Mouse (Mus musculus): ENCODE measurements around the gene Ep400. TPM values are rescaled to one million over a fixed set of nuclear protein-coding genes. Genes with fewer than 3 reads are reported as not detected.

Gene Ep400
- polyA plus RNA-seq, 2 experiments = 38.2 to 62.2 TPM

GRCm38 (mm10) chr5:110807453-110807852, 36.9 kb upstream of the Ep400 start:
- Histone ChIP-seq H3K4me3 (replicated peaks; ENCODE audit: low read length) (peak overlapping the region; percentile 90), H3K27me3 (ENCODE audit: control insufficient read depth, insufficient read depth, low read length) (no peaks in the 10 kb centered on the region), H3K9me3 (ENCODE audit: control insufficient read depth, low read length) (no peaks in the 10 kb centered on the region), H3K36me3 (ENCODE audit: control insufficient read depth, insufficient read depth, low read length) (peaks cover 34% of the 10 kb centered on the region), H3K4me2 (replicated peaks; ENCODE audit: low read depth, low read length, severe bottlenecking) (peak overlapping the region; percentile 97), H3K9ac (ENCODE audit: low read depth, low read length, severe bottlenecking) (peak overlapping the region; percentile 94), H3K27ac (replicated peaks; ENCODE audit: low read depth, low read length) (no peak overlapping the region), H3K4me1 (ENCODE audit: control insufficient read depth, insufficient read depth, low read length) (peaks cover 25% of the 10 kb centered on the region)
- TF ChIP-seq POLR2A (IDR thresholded peaks at IDR 0.05; ENCODE audit: borderline replicate concordance, extremely low read depth, insufficient read depth, insufficient read length) = no peak
- DNase-seq (ENCODE audit: low spot score) (no peak), ATAC-seq (ENCODE audit: low FRiP score, low read depth) (no peak)
- 76% methylated on average over 4 of the region's 4 CpGs for WGBS

GRCm38 (mm10) chr5:110806676-110807075, 36.2 kb upstream of the Ep400 start:
- TF ChIP-seq POLR2A (IDR thresholded peaks at IDR 0.05; ENCODE audit: borderline replicate concordance, extremely low read depth, insufficient read depth, insufficient read length) = no peak
- no peak overlapping the region for H3K27ac ChIP-seq (replicated peaks; ENCODE audit: low read depth, low read length)
- no peaks in the 10 kb centered on the region for H3K9me3 ChIP-seq (ENCODE audit: control insufficient read depth, low read length)
- no peak for DNase-seq (ENCODE audit: low spot score)
- ATAC-seq (ENCODE audit: low FRiP score, low read depth) = no peak
- H3K4me1 ChIP-seq (ENCODE audit: control insufficient read depth, insufficient read depth, low read length) = peaks cover 25% of the 10 kb centered on the region
- no peak overlapping the region for H3K4me2 ChIP-seq (replicated peaks; ENCODE audit: low read depth, low read length, severe bottlenecking)
- no peak overlapping the region for H3K9ac ChIP-seq (ENCODE audit: low read depth, low read length, severe bottlenecking)
- peaks cover 34% of the 10 kb centered on the region for H3K36me3 ChIP-seq (ENCODE audit: control insufficient read depth, insufficient read depth, low read length)
- H3K27me3 ChIP-seq (ENCODE audit: control insufficient read depth, insufficient read depth, low read length) = no peaks in the 10 kb centered on the region
- WGBS = 83% methylated on average over 1 of the region's 1 CpGs
- no peak overlapping the region for H3K4me3 ChIP-seq (replicated peaks; ENCODE audit: low read length)

GRCm38 (mm10) chr5:110806154-110806553, 35.6 kb upstream of the Ep400 start:
- peak overlapping the region; percentile 12; the same call in 1 of the 2 replicates for H3K9ac ChIP-seq (ENCODE audit: low read depth, low read length, severe bottlenecking)
- no peak overlapping the region for H3K4me3 ChIP-seq (replicated peaks; ENCODE audit: low read length)
- peaks cover 39% of the 10 kb centered on the region for H3K36me3 ChIP-seq (ENCODE audit: control insufficient read depth, insufficient read depth, low read length)
- TF ChIP-seq POLR2A (IDR thresholded peaks at IDR 0.05; ENCODE audit: borderline replicate concordance, extremely low read depth, insufficient read depth, insufficient read length) = no peak
- no peak for ATAC-seq (ENCODE audit: low FRiP score, low read depth)
- H3K4me1 ChIP-seq (ENCODE audit: control insufficient read depth, insufficient read depth, low read length) = peaks cover 25% of the 10 kb centered on the region
- DNase-seq (ENCODE audit: low spot score) = no peak
- H3K27ac ChIP-seq (replicated peaks; ENCODE audit: low read depth, low read length) = no peak overlapping the region
- 79% methylated on average over 4 of the region's 4 CpGs for whole genome bisulfite sequencing
- no peak overlapping the region for H3K4me2 ChIP-seq (replicated peaks; ENCODE audit: low read depth, low read length, severe bottlenecking)
- H3K27me3 ChIP-seq (ENCODE audit: control insufficient read depth, insufficient read depth, low read length) = no peaks in the 10 kb centered on the region
- H3K9me3 ChIP-seq (ENCODE audit: control insufficient read depth, low read length) = no peaks in the 10 kb centered on the region

GRCm38 (mm10) chr5:110804012-110804743, 33.7 kb upstream of the Ep400 start:
- peaks cover 57% of the 10 kb centered on the region for H3K36me3 ChIP-seq (ENCODE audit: control insufficient read depth, insufficient read depth, low read length)
- 73% methylated on average over 7 of the region's 7 CpGs for WGBS
- ATAC-seq (ENCODE audit: low FRiP score, low read depth) = no peak

GRCm38 (mm10) chr5:110802809-110803208, 32.3 kb upstream of the Ep400 start:
- Histone ChIP-seq H3K27ac (replicated peaks; ENCODE audit: low read depth, low read length) (no peak overlapping the region), H3K9ac (ENCODE audit: low read depth, low read length, severe bottlenecking) (no peak overlapping the region), H3K4me3 (replicated peaks; ENCODE audit: low read length) (no peak overlapping the region), H3K9me3 (ENCODE audit: control insufficient read depth, low read length) (no peaks in the 10 kb centered on the region), H3K36me3 (ENCODE audit: control insufficient read depth, insufficient read depth, low read length) (peaks cover 70% of the 10 kb centered on the region), H3K4me2 (replicated peaks; ENCODE audit: low read depth, low read length, severe bottlenecking) (no peak overlapping the region), H3K4me1 (ENCODE audit: control insufficient read depth, insufficient read depth, low read length) (peaks cover 14% of the 10 kb centered on the region), H3K27me3 (ENCODE audit: control insufficient read depth, insufficient read depth, low read length) (no peaks in the 10 kb centered on the region)
- DNase-seq (ENCODE audit: low spot score) (no peak), ATAC-seq (ENCODE audit: low FRiP score, low read depth) (no peak)
- no peak for TF ChIP-seq POLR2A (IDR thresholded peaks at IDR 0.05; ENCODE audit: borderline replicate concordance, extremely low read depth, insufficient read depth, insufficient read length)

More at GRCm38 (mm10) chr5:110804012-110804743, 33.7 kb upstream of the Ep400 start:
- H3K4me2 ChIP-seq (replicated peaks; ENCODE audit: low read depth, low read length, severe bottlenecking) = no peak overlapping the region
- peaks cover 25% of the 10 kb centered on the region for H3K4me1 ChIP-seq (ENCODE audit: control insufficient read depth, insufficient read depth, low read length)
- H3K9ac ChIP-seq (ENCODE audit: low read depth, low read length, severe bottlenecking) = no peak overlapping the region
- H3K27me3 ChIP-seq (ENCODE audit: control insufficient read depth, insufficient read depth, low read length) = no peaks in the 10 kb centered on the region
- TF ChIP-seq POLR2A (IDR thresholded peaks at IDR 0.05; ENCODE audit: borderline replicate concordance, extremely low read depth, insufficient read depth, insufficient read length) = no peak
- no peaks in the 10 kb centered on the region for H3K9me3 ChIP-seq (ENCODE audit: control insufficient read depth, low read length)
- H3K27ac ChIP-seq (replicated peaks; ENCODE audit: low read depth, low read length) = no peak overlapping the region
- no peak overlapping the region for H3K4me3 ChIP-seq (replicated peaks; ENCODE audit: low read length)
- DNase-seq (ENCODE audit: low spot score) = no peak

Data from limb, embryonic 14.5 days (tissue).